Mouse (Mus musculus): ENCODE measurements around the gene Mroh8.
"Not testable (repeated sequence)": the region's sequence is repeated elsewhere in the genome, so short reads cannot be mapped to it uniquely, and the experiment has no call there.

Gene Mroh8

GRCm38 (mm10) chr2:157292093-157292492, 12.7 kb upstream of the Mroh8 start:
- peak; percentile 71 to 84 for DNase-seq (ENCODE audit: low spot score in 2 of 2)

- DNase-seq (ENCODE audit: low spot score in 2 of 2), result no peak
These were observed 9.6 kb upstream of the Mroh8 start for GRCm38 (mm10) chr2:157288996-157289395.

DNA sequence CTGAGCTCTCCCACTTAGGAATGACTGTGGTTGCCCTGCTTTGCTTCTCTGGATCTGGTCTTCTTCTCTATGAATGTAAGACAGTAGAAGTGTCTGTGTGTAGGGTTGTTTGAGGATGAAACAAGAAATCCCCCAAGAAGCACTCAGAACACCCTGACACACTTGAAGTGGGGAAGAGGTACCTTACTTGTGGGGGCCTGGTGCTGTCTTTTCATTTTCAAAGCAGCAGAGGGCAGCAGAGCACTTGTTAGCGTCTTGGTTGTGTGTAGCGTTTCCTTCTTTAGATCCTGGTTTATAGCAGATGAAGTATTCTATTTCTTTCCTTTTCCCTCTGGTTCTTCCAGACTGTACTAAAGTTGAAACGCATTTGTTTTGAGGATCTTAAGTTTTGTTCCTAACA, 8.2 kb upstream of the Mroh8 start:
- DNase-seq (ENCODE audit: low spot score in 2 of 2), result peak in 1 of 2 experiments; percentile 46

- no peak for DNase-seq (ENCODE audit: low spot score in 2 of 2)
These were observed 4.0 kb upstream of the Mroh8 start for GRCm38 (mm10) chr2:157283321-157283720.

DNA sequence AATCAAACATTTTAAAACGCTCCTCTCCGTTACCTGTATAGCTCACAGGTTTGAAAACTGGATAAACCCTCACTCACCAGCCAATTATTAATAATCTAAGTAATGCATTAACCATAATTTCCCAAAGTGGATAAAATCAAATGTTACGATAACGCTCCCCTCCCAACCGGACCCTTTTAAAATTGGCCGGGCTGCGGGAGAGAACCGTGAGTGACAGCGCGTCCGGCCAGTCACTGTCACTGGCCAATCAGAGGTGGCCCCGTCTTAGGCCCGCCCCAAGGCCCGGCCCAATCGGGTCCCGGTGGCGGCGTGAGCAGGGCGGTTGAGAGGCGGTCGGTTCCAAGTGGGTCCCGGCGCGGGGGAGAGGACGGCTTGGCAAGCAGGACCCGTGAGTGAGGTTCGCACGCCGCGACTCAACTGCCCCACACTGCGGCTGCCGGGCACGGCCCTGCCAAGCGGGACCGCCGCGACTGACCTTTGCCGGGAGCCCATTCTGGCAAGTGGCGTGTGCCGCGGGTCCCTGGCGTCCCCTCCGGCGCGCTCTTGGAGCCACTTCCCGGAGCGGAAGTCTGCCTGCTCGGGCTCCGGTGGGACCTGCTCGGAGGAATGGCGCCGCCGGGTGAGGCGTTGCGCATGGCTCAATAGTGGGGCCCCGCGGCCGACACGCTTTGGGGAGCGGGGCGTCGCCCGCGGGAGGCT, 483 bp downstream of the Mroh8 start, which contains the start of gene Rpn2:
Rpn2 (plus strand) TSS at position 301 of the 699 bp plus-strand sequence.
- DNase-seq (ENCODE audit: low spot score in 2 of 2), result peak; percentile 98

- no peak for DNase-seq (ENCODE audit: low spot score in 2 of 2)
These were observed 15.5 kb downstream of the Mroh8 start for GRCm38 (mm10) chr2:157263832-157264231.

GRCm38 (mm10) chr2:157263101-157263500, 16.2 kb downstream of the Mroh8 start:
- DNase-seq (ENCODE audit: low spot score in 2 of 2), result no peak

- DNase-seq (ENCODE audit: low spot score in 2 of 2), result no peak
These were observed 16.8 kb downstream of the Mroh8 start for GRCm38 (mm10) chr2:157262506-157262905.

DNA sequence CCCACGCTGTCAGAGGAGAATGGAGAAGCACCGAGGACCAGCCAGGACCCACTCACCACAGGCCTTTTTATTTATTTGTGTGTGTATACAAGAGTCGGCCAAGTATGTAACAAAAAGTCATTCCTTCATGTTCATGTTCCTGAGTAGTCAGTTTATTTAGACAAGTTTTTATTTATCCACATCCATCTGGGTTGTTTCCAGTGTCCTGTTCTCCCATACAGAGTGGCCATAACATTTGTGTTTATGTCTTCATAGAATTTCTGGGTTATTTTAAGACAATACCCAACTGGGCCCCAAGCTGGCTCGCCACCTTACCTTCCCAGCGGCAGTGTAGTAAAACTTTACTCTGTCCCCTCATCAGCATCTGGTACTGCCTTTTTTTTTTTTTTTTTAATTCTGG, 17.4 kb downstream of the Mroh8 start:
- no peak for DNase-seq (ENCODE audit: low spot score in 2 of 2)

GRCm38 (mm10) chr2:157259720-157260119, 19.6 kb downstream of the Mroh8 start:
- peak; percentile 32 to 53 for DNase-seq (ENCODE audit: low spot score in 2 of 2)

GRCm38 (mm10) chr2:157248111-157248510, 31.2 kb downstream of the Mroh8 start:
- no peak for DNase-seq (ENCODE audit: low spot score in 2 of 2)

- DNase-seq (ENCODE audit: low spot score in 2 of 2), result no peak
These were observed 33.7 kb downstream of the Mroh8 start for GRCm38 (mm10) chr2:157245603-157246002.

- DNase-seq (ENCODE audit: low spot score in 2 of 2), result no peak
These were observed 34.3 kb downstream of the Mroh8 start for GRCm38 (mm10) chr2:157245001-157245400.

DNA sequence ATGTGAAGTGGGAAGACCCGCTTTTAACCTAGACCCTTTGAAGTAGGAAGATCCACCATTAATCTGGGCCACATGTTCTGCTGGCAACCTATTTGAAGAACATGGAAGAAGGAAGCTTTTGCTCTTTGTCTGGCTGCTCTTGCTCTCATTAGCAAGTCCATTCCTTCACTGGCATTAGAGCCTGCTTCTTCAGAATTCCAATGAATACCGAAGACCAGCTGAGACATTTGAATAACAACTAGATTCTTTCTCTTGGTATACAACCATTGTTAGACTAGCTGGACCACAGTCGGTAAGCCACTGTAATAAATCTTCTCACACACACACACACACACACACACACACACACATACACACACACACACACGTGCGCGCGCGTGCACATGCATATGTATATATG, 43.4 kb downstream of the Mroh8 start:
- DNase-seq (ENCODE audit: low spot score in 2 of 2), result no peak

DNA sequence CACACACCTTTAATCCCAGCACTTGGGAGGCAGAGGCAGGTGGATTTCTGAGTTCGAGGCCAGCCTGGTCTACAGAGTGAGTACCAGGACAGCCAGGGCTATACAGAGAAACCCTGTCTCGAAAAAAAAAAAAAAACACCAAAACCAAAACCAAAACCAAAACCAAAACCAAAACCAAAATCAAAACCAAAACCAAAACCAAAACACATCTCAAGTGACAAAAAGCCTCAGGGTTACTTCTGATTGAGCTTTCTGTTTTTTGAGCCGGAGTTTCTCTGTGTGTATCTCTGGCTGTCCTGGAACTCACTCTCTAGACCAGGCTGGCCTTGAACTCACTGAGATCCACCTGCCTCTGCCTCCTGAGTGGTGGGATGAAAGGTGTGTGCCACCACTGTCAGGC, 57.4 kb downstream of the Mroh8 start:
- not testable (repeated sequence) for DNase-seq (ENCODE audit: low spot score in 2 of 2)

- DNase-seq (ENCODE audit: low spot score in 2 of 2), result no peak
These were observed 59.2 kb downstream of the Mroh8 start for GRCm38 (mm10) chr2:157220108-157220507.

DNA sequence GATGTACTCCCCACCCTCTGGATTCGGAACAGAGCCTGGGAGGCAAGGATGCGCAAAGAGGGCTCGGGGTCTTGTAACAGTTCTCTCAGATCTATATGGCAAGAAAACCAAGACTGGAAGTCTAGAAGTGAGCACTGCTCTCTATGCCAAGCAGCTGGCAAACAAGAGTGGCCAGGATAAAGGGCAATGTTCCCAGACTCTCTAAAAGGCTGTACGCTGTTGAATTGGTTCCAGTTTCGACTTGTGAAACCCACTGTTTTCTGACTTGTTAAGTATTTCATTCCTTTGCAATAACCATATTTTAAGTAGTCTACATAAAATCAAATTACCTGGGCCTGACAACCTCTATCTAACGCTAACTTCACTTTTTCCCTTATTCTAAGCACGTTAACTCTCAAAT, 67.6 kb downstream of the Mroh8 start:
- DNase-seq (ENCODE audit: low spot score in 2 of 2), result no peak

- DNase-seq (ENCODE audit: low spot score in 2 of 2), result peak; percentile 69 to 86
These were observed 74.8 kb downstream of the Mroh8 start, which contains the start of gene Rbl1 for GRCm38 (mm10) chr2:157204366-157205218. Gene Rbl1 (minus strand): TSS chr2:157204534.

DNA sequence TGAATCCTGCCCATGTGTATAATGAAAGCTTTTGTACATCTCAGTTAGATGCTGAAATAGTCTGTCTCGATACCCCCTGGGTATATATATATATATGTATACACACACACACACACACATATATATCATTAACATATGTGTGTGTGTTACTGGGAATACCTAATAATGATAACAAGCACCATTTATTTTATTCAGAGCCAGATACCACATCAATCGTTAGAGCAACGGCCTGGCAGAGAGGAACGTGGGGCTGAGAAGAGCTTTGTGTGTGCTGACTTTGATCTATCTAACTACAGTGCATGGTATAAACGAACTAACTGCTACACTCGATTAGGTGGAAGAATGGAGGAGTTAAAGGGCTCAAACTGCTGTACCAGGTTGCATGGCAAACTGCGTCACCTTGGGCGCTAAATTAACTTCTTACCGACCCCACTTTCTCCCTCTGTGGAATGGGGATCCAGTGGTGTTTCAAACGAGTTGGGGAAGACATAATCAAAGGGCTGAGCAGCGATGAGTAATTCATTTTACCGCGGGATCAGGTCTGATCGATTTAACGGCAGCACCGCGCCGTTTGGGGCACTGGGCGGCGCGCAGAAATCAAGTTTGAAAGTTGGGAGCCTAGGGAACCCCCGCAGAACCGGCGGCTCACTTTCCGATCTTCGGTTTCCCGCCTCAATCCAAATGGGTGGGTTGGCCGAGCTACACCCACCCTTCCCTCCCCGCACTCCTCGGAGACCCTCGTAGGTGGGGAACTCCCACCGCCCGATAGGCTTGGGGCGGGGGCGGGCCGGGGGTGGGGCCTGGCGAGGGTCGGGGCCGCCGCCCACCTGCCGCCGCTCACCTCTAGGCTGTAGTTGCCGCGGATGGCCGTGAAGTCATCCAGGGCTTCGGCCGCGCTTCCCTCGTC, 75.6 kb downstream of the Mroh8 start:
- no peak for DNase-seq (ENCODE audit: low spot score in 2 of 2)

DNA sequence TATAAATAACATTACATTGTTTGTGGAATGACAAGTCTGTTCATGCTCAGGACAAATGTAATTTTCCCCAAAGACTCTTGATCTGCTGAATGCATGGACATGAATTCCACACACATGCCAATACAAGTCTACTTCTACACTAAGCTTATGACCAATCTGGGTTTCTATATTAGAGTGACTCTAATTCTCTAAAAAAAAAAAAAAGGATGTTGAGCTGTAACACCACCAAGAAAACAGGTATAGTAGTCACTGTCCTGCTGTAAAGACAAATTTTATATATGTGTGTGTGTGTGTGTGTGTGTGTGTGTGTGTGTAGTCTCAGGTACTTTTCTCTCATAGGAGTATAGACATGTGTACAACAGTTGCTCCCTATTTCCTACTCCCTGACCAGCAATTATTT, 76.3 kb downstream of the Mroh8 start:
- no peak for DNase-seq (ENCODE audit: low spot score in 2 of 2)

- no peak for DNase-seq (ENCODE audit: low spot score in 2 of 2)
These were observed 77.0 kb downstream of the Mroh8 start for GRCm38 (mm10) chr2:157202361-157202760.

Measured in cerebellum, postnatal 4 days (tissue).